Mouse (Mus musculus): ENCODE data around the gene Tpbg. TPM values are rescaled to one million over a fixed set of nuclear protein-coding genes. Genes with fewer than 3 reads are reported as not detected.
"Not testable (repeated sequence)": the region's sequence is repeated elsewhere in the genome, so short reads cannot be mapped to it uniquely, and the experiment has no call there.

Gene Tpbg
- 57.7 and 58.5 TPM in 2 replicates for total RNA-seq (2014; rRNA removed)
- 20.6 and 21.2 TPM in 2 replicates for polyA plus RNA-seq (2015; fragmentation: Nextera tagmentation; extraction: Ambion mirVana)

GRCm38 (mm10) chr9:85842351-85843011 lies at the start of gene Tpbg:
Gene Tpbg (plus strand): TSS chr9:85842380.
- Histone ChIP-seq H3K4me2 (ENCODE audit: low read depth, low read length) (peak within 1 kb of the TSS; percentile 98), H3K27me3 (ENCODE audit: insufficient read depth, low read length) (no peaks in the 10 kb centered on the region), H3K36me3 (ENCODE audit: insufficient read depth, low read length) (no peaks in the 10 kb centered on the region), H3K4me1 (ENCODE audit: insufficient read depth, low read length) (0 out of 2 replicates have a peak, but pooled peaks cover 12% of the 10 kb centered on the region), H3K4me3 (ENCODE audit: low read length) (peak within 1 kb of the TSS; percentile 73), H3K27ac (peak within 1 kb of the TSS; percentile 79), H3K9ac (replicated peaks; ENCODE audit: low read length) (peak within 1 kb of the TSS; percentile 68), H3K9me3 (ENCODE audit: low read length) (no peaks in the 10 kb centered on the region)
- ATAC-seq (peak; percentile 83), DNase-seq (ENCODE audit: low spot score) (peak; percentile 70)
- no peak for TF ChIP-seq CTCF (IDR thresholded peaks at IDR 0.05; ENCODE audit: low read depth)
- WGBS: under 1% methylated on average over 39 of the region's 39 CpGs

DNA sequence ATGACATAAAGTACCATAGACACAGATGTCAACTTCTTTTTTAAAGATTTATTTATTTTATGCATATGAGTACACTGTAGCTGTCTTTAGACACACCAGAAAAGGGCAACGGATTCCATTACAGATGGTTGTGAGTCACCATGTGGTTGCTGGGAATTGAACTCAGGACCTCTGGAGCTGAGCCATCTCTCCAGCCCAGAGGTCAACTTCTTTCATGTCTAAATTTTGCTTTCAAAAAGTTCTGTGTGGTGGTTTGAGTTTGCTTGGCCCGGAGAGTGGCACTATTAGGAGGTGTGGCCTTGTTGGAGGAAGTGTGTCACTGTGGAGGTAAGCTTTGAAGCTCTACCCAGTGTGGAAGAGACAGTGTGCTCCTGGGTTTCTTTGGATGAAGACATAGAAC lies 40.2 kb upstream of the Tpbg start:
- H3K4me2 ChIP-seq (ENCODE audit: low read depth, low read length); H3K9me3 ChIP-seq (ENCODE audit: low read length); DNase-seq (ENCODE audit: low spot score); H3K36me3 ChIP-seq (ENCODE audit: insufficient read depth, low read length); H3K9ac ChIP-seq (replicated peaks; ENCODE audit: low read length); H3K27me3 ChIP-seq (ENCODE audit: insufficient read depth, low read length); H3K27ac ChIP-seq; H3K4me1 ChIP-seq (ENCODE audit: insufficient read depth, low read length); ATAC-seq; H3K4me3 ChIP-seq (ENCODE audit: low read length): not testable (repeated sequence)
- 67% methylated on average over 2 of the region's 2 CpGs for WGBS

- DNase-seq (ENCODE audit: low spot score) (peak; percentile 13), ATAC-seq (no peak)
- Histone ChIP-seq H3K4me3 (ENCODE audit: low read length) (no peak overlapping the region), H3K9me3 (ENCODE audit: low read length) (no peaks in the 10 kb centered on the region), H3K27me3 (ENCODE audit: insufficient read depth, low read length) (no peaks in the 10 kb centered on the region), H3K27ac (no peak overlapping the region), H3K9ac (replicated peaks; ENCODE audit: low read length) (no peak overlapping the region), H3K4me1 (ENCODE audit: insufficient read depth, low read length) (no peaks in the 10 kb centered on the region), H3K36me3 (ENCODE audit: insufficient read depth, low read length) (no peaks in the 10 kb centered on the region), H3K4me2 (ENCODE audit: low read depth, low read length) (no peak overlapping the region)
- no peak for TF ChIP-seq CTCF (IDR thresholded peaks at IDR 0.05; ENCODE audit: low read depth)
- WGBS: 59% methylated on average over 4 of the region's 4 CpGs
These were observed 39.6 kb upstream of the Tpbg start for GRCm38 (mm10) chr9:85802563-85802962.

DNA sequence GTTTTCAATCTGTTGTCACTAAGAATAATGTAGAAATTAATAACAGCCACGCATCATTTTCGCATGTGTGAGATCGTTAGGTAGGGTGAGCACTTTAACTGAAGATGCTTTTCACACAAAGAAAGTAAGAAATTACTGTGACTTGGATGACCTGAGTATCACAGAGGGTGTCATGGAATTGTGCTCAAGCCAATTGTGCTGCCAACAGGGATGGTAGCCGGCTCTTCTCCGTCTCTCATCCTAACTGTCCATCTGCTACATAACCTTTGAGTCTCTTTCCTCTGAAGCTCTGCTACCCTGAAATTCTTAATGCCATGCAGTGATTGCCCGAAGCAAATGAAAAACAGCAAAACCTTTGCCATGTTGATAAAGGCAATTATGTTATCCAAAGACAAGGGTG lies 35.8 kb upstream of the Tpbg start:
- ATAC-seq (no peak), DNase-seq (ENCODE audit: low spot score) (no peak)
- H3K4me2 ChIP-seq (ENCODE audit: low read depth, low read length): no peak overlapping the region
- no peak overlapping the region for H3K9ac ChIP-seq (replicated peaks; ENCODE audit: low read length)
- no peak overlapping the region for H3K27ac ChIP-seq
- no peaks in the 10 kb centered on the region for H3K27me3 ChIP-seq (ENCODE audit: insufficient read depth, low read length)
- WGBS: 65% methylated on average over 6 of the region's 6 CpGs
- no peak overlapping the region for H3K4me3 ChIP-seq (ENCODE audit: low read length)
- no peaks in the 10 kb centered on the region for H3K4me1 ChIP-seq (ENCODE audit: insufficient read depth, low read length)
- H3K9me3 ChIP-seq (ENCODE audit: low read length): no peaks in the 10 kb centered on the region
- no peak for TF ChIP-seq CTCF (IDR thresholded peaks at IDR 0.05; ENCODE audit: low read depth)
- no peaks in the 10 kb centered on the region for H3K36me3 ChIP-seq (ENCODE audit: insufficient read depth, low read length)

GRCm38 (mm10) chr9:85809246-85809645 lies 32.9 kb upstream of the Tpbg start:
- no peak for DNase-seq (ENCODE audit: low spot score)
- TF ChIP-seq CTCF (IDR thresholded peaks at IDR 0.05; ENCODE audit: low read depth): no peak
- Histone ChIP-seq H3K4me3 (ENCODE audit: low read length) (no peak overlapping the region), H3K4me2 (ENCODE audit: low read depth, low read length) (no peak overlapping the region), H3K9ac (replicated peaks; ENCODE audit: low read length) (no peak overlapping the region), H3K4me1 (ENCODE audit: insufficient read depth, low read length) (no peaks in the 10 kb centered on the region), H3K27ac (no peak overlapping the region), H3K27me3 (ENCODE audit: insufficient read depth, low read length) (no peaks in the 10 kb centered on the region), H3K36me3 (ENCODE audit: insufficient read depth, low read length) (no peaks in the 10 kb centered on the region), H3K9me3 (ENCODE audit: low read length) (no peaks in the 10 kb centered on the region)
- ATAC-seq: no peak
- WGBS: 86% methylated on average over 3 of the region's 3 CpGs

DNA sequence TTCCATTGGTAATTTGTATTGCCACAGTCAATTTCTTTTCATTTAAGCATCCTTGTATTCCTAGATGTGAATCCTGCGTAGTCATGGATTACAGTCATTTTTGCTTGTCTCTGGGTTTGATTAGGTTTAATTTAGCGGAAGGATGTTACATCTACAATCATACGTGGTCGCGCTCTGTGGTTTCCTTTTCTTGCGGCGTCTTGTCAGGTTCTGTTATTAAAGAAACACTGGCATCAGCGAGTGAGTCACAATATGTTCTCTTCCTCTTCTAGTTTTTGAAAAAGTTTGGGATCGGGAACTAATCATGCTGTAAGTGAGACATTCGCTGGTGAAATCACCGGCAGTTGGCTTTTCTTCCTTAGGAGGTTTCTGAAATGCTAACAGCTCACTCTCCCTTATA lies 21.4 kb upstream of the Tpbg start:
- ATAC-seq: no peak

More for the DNA sequence above, 21.4 kb upstream of the Tpbg start:
- Histone ChIP-seq H3K27ac (no peak overlapping the region), H3K9ac (replicated peaks; ENCODE audit: low read length) (no peak overlapping the region), H3K27me3 (ENCODE audit: insufficient read depth, low read length) (no peaks in the 10 kb centered on the region), H3K4me1 (ENCODE audit: insufficient read depth, low read length) (no peaks in the 10 kb centered on the region), H3K4me2 (ENCODE audit: low read depth, low read length) (no peak overlapping the region), H3K36me3 (ENCODE audit: insufficient read depth, low read length) (no peaks in the 10 kb centered on the region), H3K9me3 (ENCODE audit: low read length) (no peaks in the 10 kb centered on the region), H3K4me3 (ENCODE audit: low read length) (no peak overlapping the region)
- no peak for DNase-seq (ENCODE audit: low spot score)
- no peak for TF ChIP-seq CTCF (IDR thresholded peaks at IDR 0.05; ENCODE audit: low read depth)
- 82% methylated on average over 11 of the region's 11 CpGs for WGBS
